Mouse (Mus musculus) cerebellum, adult 2 months (tissue): ENCODE measurements around the gene Cpa2.

Experiments
- CTCF ChIP-seq: fragments of 200-500 bp; IDR thresholded peaks from 2 replicates; pipeline ENCODE4 v1.5.1; 2011; ENCODE audit warnings: low read depth, mild to moderate bottlenecking, control low read depth, low read length, moderate library complexity, borderline replicate concordance; ENCODE audit not compliant: insufficient read depth
- POLR2A ChIP-seq: fragments of 200-500 bp; IDR thresholded peaks from 2 replicates; pipeline ENCODE4 v1.6.1; 2011; ENCODE audit warnings: low read length, control low read depth, borderline replicate concordance; ENCODE audit not compliant: insufficient read depth

GRCm38 (mm10) chr6:30563575-30563974, 22.2 kb downstream of the Cpa2 start:
- TF ChIP-seq CTCF (no peak), POLR2A (no peak)
